Mouse (Mus musculus) kidney, adult 10 weeks (tissue): ENCODE results near the gene Gpr82. TPM values are rescaled to one million over a fixed set of nuclear protein-coding genes. Genes with fewer than 3 reads are reported as not detected.

Experiments
- polyA plus RNA-seq: library from polyadenylated mRNA; stranded (reverse); fragments of 350-450 nt; fragmentation: Illumina TruSeq; extraction: RNeasy Lipid Tissue Mini Kit (QIAGEN cat#74804); gene quantifications from one replicate; pipeline ENCODE4 v1.2.3, GENCODE M21; 2014; ENCODE audit warnings: low read depth, low replicate concordance

Gpr82 gene
- not detected for polyA plus RNA-seq

DNA sequence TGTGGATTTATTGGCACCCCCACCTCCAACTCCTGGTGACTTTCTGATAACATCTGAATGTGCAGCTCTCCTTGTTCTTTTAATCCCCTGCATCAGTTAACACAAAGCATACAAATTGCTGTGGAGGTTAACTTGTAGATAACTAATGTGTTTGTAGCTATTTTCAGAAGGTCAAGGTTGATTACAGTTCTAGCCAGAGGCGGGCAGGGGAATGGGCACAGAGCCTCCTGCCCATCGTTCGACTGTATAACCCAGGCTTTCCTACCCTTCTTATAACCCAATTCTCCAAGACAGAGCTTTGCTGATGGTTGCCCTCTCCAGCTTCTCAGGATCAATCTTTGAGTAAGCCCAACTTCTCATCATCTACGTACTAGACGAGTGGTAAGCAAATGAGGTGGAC, at the start of gene Gpr82:
Gene Gpr82, plus strand, starts transcription at position 301 of the 400 bp plus-strand sequence.

DNA sequence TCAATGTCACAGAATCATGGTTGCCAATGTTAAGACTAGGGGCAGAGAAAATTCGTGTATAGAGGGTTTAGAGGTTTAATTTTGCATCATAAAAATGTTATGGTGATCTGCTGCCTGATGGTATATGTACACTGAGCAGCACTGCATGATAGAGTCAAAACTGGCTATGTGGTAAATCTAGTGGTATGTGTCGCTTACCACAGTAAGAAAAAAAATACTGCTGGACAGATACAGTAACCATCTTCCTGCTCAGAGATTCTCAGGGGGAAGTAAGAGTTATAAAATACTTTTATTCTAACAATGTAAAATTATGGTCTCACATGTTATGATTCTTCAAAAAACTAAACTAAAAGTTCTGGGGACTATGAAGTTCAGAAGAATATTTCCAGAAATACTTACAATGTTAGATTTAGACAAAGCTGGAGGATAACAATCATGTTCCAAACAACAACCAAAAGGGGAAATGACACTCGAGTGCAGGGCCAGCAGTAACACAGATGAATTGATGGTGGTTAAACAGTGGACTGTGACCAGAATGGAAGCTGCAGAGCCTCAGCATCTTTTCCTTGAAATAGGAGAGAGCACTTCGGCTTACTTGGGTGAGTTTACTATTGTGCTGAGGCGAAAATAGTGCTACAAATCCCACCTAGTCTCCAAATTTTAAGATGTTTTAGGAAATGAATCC, 29.4 kb upstream of the Gpr82 start, which contains the start of gene Gpr34:
Gene Gpr34, plus strand, starts transcription at position 491 of the 685 bp plus-strand sequence.

Other genes with a start within 250 kb of the Gpr82 start
- not detected for gene Nyx, start 195.3 kb upstream of the Gpr82 start, polyA plus RNA-seq
- 1.5 TPM for gene Gpr34, start 29.3 kb upstream of the Gpr82 start, polyA plus RNA-seq
- 44.3 TPM for gene Cask, start 190.0 kb downstream of the Gpr82 start, polyA plus RNA-seq